Mouse (Mus musculus): ENCODE measurements around the gene Vmn1r4.

Vmn1r4 gene

DNA sequence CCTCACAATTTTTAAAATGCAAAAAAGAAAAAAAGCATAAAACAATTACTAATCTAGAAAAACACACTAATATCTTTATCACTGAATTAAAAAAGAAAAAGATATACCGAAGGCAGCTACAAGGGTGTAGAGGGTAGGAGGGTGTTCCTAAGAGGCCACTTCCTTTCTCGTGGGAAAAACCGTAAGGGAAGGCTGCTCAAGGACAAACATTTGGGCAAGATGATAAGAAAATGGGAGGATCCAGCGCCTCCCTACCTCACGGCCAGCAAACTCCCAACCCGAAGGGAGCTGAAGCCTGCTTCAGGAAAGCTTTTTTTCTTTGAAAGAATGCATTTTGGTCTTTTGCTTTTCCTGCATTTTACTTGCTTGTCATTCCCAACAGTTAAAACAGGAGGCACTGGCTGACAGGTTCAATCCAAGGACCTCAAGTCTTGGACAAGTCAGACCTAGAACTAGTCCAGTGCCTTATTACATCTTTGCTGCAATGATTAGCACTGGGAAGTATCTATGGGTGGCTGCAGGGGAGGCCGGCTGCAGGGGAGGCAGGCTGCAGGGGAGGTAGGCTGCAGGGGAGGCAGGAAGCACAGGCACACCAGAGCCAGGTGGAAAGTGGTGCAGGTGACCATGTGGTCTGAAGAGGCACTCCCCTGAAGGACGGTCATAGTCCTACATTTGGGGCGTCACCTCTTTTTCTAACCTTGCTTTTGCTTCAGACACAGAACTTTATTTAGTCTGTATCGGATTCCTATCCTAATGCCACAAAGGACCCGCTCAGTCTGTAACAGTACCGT lies 6.0 kb upstream of the Vmn1r4 start:
- DNase-seq (ENCODE audit: low spot score): no peak

DNA sequence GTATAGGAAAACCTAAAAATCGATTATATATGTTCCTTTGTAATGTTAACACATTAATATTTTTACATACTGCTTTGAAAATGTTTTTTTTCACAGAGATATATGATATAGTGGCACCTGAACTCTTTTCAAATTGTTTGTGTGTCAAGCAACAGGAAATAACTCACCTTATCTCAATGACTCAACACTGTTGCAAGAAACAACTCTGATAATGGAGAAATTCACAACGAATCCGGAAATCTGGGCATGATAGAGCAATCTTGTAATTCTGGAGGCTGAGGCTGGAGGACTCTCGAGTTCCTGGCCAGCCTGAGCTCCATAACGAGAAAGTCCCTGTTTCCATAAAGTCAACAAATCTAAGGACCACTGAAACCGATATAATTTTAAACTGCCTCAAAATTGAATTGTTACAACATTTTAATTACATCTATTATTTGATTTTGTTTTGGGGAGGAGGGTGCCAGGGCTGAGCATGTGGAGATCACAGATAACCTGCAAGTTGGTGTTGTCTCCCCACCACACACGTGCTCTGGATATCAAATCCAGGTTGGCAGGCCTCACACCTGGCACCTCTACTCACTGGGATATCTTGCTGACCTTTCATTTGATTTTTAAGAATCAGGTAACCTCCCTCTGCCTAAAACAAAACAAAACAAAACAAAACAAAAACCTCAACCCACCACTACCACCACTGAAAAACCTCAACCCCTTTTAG lies 4.3 kb upstream of the Vmn1r4 start:
- DNase-seq (ENCODE audit: low spot score): no peak

DNA sequence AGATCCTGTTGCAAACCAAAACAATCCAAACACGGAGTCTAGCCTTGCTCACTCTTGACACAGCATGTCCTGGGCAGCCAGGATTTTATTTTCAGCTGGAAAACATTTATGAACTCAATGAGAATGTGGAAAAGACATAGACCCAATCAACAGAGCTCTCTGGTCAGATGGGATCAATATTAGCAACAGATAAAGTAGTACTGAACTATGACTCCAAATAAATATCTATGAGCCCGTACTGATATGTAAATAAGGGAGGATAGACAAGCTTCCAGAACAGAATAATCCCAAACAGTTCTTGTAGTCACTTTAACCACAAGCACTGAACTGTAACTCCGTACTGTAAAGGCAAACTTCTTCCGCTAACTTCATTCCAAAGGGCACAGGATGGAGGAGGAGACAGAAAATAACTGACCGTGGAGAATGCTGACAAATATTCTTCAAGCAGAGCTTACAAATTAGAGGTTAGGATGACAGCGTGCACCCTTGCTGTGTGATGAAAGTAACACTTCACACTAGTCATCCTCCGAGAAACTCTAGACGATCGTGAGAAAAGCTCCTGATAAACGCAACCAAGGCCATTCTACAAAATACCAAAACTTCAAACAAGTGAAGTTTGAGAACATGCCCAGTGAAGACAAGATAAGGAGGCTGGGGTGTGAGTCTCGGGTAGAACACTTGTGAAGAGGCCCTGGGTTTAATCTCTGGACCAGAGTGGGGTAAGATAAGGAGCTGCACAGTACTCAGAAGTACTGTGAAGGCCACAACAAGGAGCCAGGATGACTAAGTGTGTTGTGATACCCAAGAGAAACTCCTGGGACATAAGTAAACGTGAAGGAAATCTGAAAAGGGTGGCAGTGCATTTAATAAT lies 3.4 kb upstream of the Vmn1r4 start:
- DNase-seq (ENCODE audit: low spot score): no peak

DNA sequence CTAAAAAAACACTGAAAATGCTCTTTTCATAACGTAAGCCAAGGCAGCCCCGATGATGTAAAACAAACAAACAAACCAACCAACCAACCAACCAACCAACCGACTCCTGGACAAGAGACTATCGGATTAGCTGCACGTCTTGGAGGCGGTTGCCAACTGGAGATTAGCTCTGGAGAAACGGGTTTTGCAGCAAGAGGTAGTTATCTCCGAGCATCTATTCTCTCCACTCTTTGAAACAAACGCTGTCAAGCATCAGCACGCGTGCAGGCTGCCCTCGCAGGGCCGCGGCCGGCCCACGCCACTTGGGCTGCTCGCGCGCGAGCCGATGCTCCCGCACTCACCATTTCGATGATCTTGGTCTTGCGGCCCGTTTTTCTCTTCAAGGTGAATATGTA lies 487 bp upstream of the Vmn1r4 start:
- DNase-seq (ENCODE audit: low spot score): no peak

DNA sequence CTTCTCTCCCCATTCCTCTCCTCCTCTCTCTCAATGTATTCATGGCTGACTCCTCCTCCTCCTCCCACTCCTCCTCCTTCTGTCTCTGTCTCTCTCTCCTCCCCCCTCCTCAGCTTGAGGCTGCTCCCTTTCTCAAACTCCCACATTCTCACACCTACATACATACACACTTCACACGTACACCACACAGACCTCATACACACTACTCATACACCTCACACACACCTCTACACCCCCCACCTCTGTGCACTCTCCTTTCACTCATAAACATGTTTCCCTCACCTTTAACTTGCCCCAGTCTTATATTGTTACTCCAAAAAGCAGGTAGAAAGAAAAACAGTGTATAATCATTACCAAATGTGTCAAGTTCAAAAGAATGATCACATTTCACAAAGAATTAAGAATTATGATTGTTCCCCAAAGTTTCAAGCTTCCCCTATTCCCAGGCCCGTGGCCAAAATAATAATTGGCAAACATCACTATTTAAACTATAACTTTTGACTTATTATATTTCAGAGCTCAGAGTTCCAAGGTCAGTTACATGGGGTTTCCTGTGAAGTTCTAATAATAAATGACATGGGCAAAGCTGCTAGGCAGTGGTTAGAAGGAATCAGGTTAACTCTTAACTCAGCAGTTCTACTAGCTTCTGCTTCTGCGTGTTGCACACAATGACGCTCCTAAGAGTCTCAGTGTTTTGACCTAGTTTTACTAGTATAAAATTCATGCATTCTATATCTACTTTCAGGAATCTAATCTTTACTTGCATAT lies 8.0 kb downstream of the Vmn1r4 start:
- no peak for DNase-seq (ENCODE audit: low spot score)

DNA sequence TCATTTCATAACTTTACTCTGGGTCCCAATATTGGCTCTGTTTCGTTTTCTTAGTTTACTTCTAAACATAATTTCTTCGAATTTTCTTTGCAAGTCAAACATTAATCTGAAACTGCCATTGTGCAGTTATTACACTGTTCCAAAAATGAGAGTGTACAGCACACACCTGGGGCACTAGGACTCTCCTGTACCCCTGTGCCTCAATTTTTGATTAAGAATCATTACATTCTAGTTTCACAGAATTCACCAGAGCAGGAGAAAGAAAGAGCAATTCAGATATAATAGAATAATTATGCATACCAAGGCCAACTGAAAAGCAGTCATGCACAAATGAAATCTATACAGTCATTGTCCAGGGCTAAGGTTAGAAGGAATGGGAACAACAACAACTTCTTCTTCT lies 8.6 kb downstream of the Vmn1r4 start:
- no peak for DNase-seq (ENCODE audit: low spot score)

DNA sequence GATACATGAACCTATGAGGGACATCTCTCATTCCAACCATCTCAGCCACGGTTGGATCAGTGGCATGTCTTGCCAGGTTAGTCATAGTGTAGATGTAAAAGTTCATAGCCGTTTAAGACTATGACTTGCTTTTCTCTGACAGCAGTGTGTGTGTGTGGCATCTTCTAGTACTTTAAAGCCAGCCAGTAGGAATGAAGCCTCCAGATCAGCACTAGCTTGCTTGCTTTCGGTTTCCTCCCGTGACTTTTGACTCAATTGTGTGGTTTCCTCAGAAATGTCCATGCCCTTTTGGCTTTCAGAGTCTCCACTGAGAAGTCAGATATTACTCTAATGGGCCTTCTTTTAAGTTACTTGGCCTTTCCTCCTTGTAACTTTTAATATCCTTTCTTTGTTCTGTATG lies 10.6 kb downstream of the Vmn1r4 start:
- no peak for DNase-seq (ENCODE audit: low spot score)

DNA sequence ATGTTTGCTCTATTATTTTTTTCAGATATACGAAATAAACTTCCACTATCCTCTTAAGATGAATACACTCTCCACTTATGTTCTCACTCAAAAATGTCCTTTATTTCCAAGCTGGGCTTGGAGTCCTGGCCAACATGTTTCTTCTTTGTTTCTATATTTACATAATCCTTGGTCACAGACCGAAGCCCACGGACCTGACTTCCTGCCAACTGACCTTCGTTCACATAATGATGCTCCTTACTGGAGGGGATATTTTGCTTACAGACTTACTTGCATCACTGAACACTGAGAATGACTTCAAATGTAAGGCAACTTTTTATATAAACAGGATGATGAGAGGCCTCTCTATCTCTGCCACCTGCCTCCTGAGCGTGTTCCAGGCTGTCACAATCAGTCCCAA lies 32.6 kb downstream of the Vmn1r4 start:
- DNase-seq (ENCODE audit: low spot score): no peak

DNA sequence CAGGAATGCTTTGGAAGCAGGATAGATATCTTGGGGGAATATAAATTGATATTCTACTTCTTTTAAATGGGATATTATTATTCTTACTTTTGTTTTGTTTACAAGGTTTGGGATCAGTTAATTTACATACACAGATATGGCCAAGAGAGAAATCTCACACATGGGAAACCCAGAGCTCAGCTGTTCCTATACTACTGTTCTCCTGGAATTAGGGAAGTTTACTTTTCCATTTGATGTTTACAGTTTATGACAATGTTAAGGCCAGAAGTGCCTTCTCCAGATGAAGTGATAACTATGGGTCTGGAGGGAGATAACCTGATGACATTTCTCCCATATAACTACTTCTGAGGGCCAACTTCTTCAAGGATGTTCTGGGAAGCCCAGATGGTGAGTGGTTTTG lies 46.2 kb downstream of the Vmn1r4 start, which contains the start of gene Vmn1r5:
Vmn1r5 (plus strand) TSS at position 301 of the 400 bp plus-strand sequence.
- DNase-seq (ENCODE audit: low spot score): no peak

DNA sequence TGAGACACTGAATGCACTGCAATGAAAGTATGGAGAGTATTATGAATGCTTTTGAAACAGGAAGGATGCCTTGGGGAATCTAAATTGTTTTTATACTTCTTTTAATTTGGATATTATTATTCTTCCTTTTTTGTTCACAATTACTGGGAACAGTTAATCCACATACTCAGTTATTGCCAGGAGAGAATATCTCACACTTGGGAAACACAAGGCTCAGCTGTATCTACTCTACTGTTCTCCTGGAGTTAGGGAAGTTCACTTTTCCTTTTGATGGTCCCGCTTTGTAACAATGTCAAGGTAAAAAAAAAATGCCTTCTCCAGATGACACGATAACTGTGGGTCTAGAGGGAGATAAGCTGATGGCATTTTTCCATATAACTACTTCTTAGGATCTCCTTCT lies 73.1 kb downstream of the Vmn1r4 start, which contains the start of gene Vmn1r6:
Vmn1r6 (plus strand) TSS at position 301 of the 400 bp plus-strand sequence.
- DNase-seq (ENCODE audit: low spot score): no peak
